Mouse (Mus musculus) stomach, postnatal 0 days (tissue): Measurements from ENCODE around the gene Mex3d. TPM values are rescaled to one million over a fixed set of nuclear protein-coding genes. Genes with fewer than 3 reads are reported as not detected.
"Not testable (repeated sequence)": the region's sequence is repeated elsewhere in the genome, so short reads cannot be mapped to it uniquely, and the experiment has no call there.

Source experiments
- ATAC-seq: fragments of 200-750 bp; cut with Nextera tagmentation; 2 replicates; pipeline ENCODE4 v1.8.0; 2017; ENCODE audit not compliant: low FRiP score, low TSS enrichment
- DNase-seq: peaks from one replicate; pipeline ENCODE4 v3.0.0-alpha.2; 2016; ENCODE audit warnings: low spot score
- H3K27ac ChIP-seq: fragments of 300-500 bp; sonication (generic); replicated peaks from 2 replicates; pipeline ENCODE4 v1.5.1; 2014; ENCODE audit warnings: mild to moderate bottlenecking, control low read depth
- H3K27me3 ChIP-seq: fragments of 300-500 bp; sonication (generic); 2 replicates; pipeline ENCODE4 v1.6.1; 2014; ENCODE audit warnings: low read length; ENCODE audit not compliant: control insufficient read depth, insufficient read depth
- H3K36me3 ChIP-seq: fragments of 300-500 bp; sonication (generic); 2 replicates; pipeline ENCODE4 v1.6.1; 2014; ENCODE audit warnings: low read length, mixed read lengths; ENCODE audit not compliant: control insufficient read depth, insufficient read depth
- H3K4me1 ChIP-seq: fragments of 300-500 bp; sonication (generic); replicated peaks from 2 replicates; pipeline ENCODE4 v1.6.1; 2014; ENCODE audit warnings: antibody characterized with exemption; ENCODE audit not compliant: control insufficient read depth, insufficient read depth
- H3K4me2 ChIP-seq: fragments of 300-500 bp; sonication (generic); replicated peaks from 2 replicates; pipeline ENCODE4 v1.6.1; 2014; ENCODE audit warnings: low read depth, mild to moderate bottlenecking, control low read depth, moderate library complexity
- H3K4me3 ChIP-seq: fragments of 300-500 bp; sonication (generic); 2 replicates; pipeline ENCODE4 v1.5.1; 2014; ENCODE audit warnings: low read depth, low read length, control low read depth
- H3K9ac ChIP-seq: fragments of 300-500 bp; sonication (generic); 2 replicates; pipeline ENCODE4 v1.6.1; 2014; ENCODE audit warnings: mild to moderate bottlenecking, low read length, control low read depth, mixed read lengths
- H3K9me3 ChIP-seq: fragments of 300-500 bp; sonication (generic); 2 replicates; pipeline ENCODE4 v1.6.1; 2016; ENCODE audit warnings: low read length; ENCODE audit not compliant: control insufficient read depth
- CTCF ChIP-seq: IDR thresholded peaks from 2 replicates; pipeline ENCODE4 v1.5.1; 2016; ENCODE audit warnings: antibody characterized with exemption, low read depth, mild to moderate bottlenecking, moderate library complexity
- EP300 ChIP-seq: optimal IDR thresholded peaks from 2 replicates; pipeline ENCODE3; 2016; ENCODE audit warnings: antibody characterized with exemption
- WGBS: fragments of 180-500 bp; shearing (Covaris S2); extraction: QIAGEN DNeasy Blood & Tissue Kit; methylation state at CpG from one replicate; pipeline ENCODE4 v1.1.7; 2014; 5-methylcytosine and 5-hydroxymethylcytosine counted together
- polyA plus RNA-seq: library from polyadenylated mRNA; unstranded; fragments of >200 nt; fragmentation: Nextera tagmentation; extraction: Ambion mirVana; gene quantifications from 2 replicates; pipeline ENCODE4 v1.2.1, GENCODE M21; 2015

Gene Mex3d
- polyA plus RNA-seq, 1 experiment from 2014 or later = 4.1 TPM

GRCm38 (mm10) chr10:80351896-80352295 is 35.6 kb downstream of the Mex3d start:
- peaks cover 2% of the 10 kb centered on the region; the same call in 1 of the 2 replicates for H3K4me1 ChIP-seq
- no peak overlapping the region for H3K27ac ChIP-seq
- DNase-seq (no peak), ATAC-seq (no peak)
- H3K36me3 ChIP-seq = no peaks in the 10 kb centered on the region
- no peak overlapping the region for H3K9ac ChIP-seq
- no peak overlapping the region for H3K4me2 ChIP-seq
- H3K27me3 ChIP-seq = peaks cover 11% of the 10 kb centered on the region
- WGBS = 26% methylated on average over 11 of the region's 11 CpGs
- no peak for TF ChIP-seq CTCF
- TF ChIP-seq EP300 = no peak
- no peaks in the 10 kb centered on the region for H3K9me3 ChIP-seq
- H3K4me3 ChIP-seq = no peak overlapping the region

- TF ChIP-seq CTCF (peak; percentile 99), EP300 (no peak)
- ATAC-seq (peak; percentile 83), DNase-seq (peak; percentile 92)
- Histone ChIP-seq H3K36me3 (no peaks in the 10 kb centered on the region), H3K9me3 (no peaks in the 10 kb centered on the region), H3K9ac (no peak overlapping the region), H3K27ac (no peak overlapping the region), H3K4me1 (peaks cover 3% of the 10 kb centered on the region; the same call in 1 of the 2 replicates), H3K4me3 (no peak overlapping the region), H3K4me2 (no peak overlapping the region), H3K27me3 (no peaks in the 10 kb centered on the region; the same call in 1 of the 2 replicates)
- WGBS = 2% methylated on average over 7 of the region's 7 CpGs
Measured at GRCm38 (mm10) chr10:80350292-80350691, 37.2 kb downstream of the Mex3d start.

DNA sequence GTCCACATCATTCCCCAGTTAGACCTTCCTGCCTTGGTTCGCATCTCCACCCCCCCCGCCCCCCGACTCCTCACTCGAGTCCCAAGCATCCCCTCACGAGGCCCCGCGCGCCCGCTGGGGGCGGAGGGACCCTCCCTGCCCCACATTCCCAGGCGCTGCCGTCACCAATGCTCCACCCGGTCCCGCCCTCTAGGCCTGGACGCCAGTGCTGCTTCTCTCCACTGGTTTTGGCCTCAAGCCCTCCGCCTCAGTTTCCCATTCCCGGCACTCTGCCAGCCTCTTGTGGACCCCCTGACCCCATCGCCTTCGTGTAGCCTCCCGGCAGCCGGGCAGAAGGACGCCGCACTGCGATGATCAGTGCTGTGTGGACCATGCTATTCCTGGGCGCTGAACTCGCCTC is 38.5 kb downstream of the Mex3d start:
- no peaks in the 10 kb centered on the region; the same call in 1 of the 2 replicates for H3K27me3 ChIP-seq
- peaks cover 5% of the 10 kb centered on the region; the same call in 1 of the 2 replicates for H3K4me1 ChIP-seq
- ATAC-seq (no peak), DNase-seq (peak; percentile 66)
- peak overlapping the region; percentile 49 for H3K4me3 ChIP-seq
- 19% methylated on average over 25 of the region's 26 CpGs for WGBS
- H3K9ac ChIP-seq = peak overlapping the region; percentile 61; the same call in 1 of the 2 replicates
- no peaks in the 10 kb centered on the region for H3K9me3 ChIP-seq
- no peak for TF ChIP-seq CTCF
- TF ChIP-seq EP300 = no peak
- peak overlapping the region; percentile 71 for H3K4me2 ChIP-seq
- H3K36me3 ChIP-seq = no peaks in the 10 kb centered on the region
- H3K27ac ChIP-seq = peak overlapping the region; percentile 67

GRCm38 (mm10) chr10:80348244-80348781 is 39.1 kb downstream of the Mex3d start, which contains the start of gene Adamtsl5:
Gene Adamtsl5 (minus strand): TSS chr10:80348412.
- ATAC-seq (peak; percentile 50), DNase-seq (peak; percentile 72)
- Histone ChIP-seq H3K9ac (peak within 1 kb of the TSS; percentile 61), H3K4me3 (peak within 1 kb of the TSS; percentile 49), H3K4me2 (peak within 1 kb of the TSS; percentile 71), H3K4me1 (peaks cover 8% of the 10 kb centered on the region; the same call in 1 of the 2 replicates), H3K27ac (peak within 1 kb of the TSS; percentile 67), H3K36me3 (no peaks in the 10 kb centered on the region), H3K9me3 (no peaks in the 10 kb centered on the region), H3K27me3 (no peaks in the 10 kb centered on the region; the same call in 1 of the 2 replicates)
- under 1% methylated on average over 41 of the region's 42 CpGs for WGBS
- peak; percentile 84 for TF ChIP-seq CTCF
- no peak for TF ChIP-seq EP300

GRCm38 (mm10) chr10:80347514-80347967 is 39.9 kb downstream of the Mex3d start:
- ATAC-seq = no peak

DNA sequence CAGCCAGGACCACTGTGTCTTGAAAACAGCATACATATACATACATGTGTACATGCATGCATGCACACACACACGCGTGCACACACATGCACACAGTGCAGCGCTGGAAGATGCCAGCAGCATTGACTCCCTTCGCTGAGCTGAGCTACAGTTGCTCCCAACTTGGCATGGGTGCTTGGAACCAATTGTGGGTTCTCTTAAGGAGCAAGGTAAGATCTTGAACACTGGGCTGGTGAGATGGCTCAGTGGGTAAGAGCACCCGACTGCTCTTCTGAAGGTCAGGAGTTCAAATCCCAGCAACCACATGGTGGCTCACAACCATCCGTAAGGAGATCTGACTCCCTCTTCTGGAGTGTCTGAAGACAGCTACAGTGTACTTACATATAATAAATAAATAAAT is 41.5 kb downstream of the Mex3d start:
- H3K4me2 ChIP-seq, H3K36me3 ChIP-seq, H3K27me3 ChIP-seq, DNase-seq, ATAC-seq, H3K9me3 ChIP-seq, H3K9ac ChIP-seq, H3K27ac ChIP-seq, H3K4me3 ChIP-seq: not testable (repeated sequence)
- H3K4me1 ChIP-seq = peaks cover 13% of the 10 kb centered on the region; the same call in 1 of the 2 replicates
- WGBS = 80% methylated on average over 5 of the region's 6 CpGs

More at GRCm38 (mm10) chr10:80347514-80347967, 39.9 kb downstream of the Mex3d start:
- Histone ChIP-seq H3K4me2 (peak overlapping the region; percentile 71), H3K9me3 (no peaks in the 10 kb centered on the region), H3K27me3 (no peaks in the 10 kb centered on the region; the same call in 1 of the 2 replicates), H3K36me3 (no peaks in the 10 kb centered on the region), H3K4me1 (peaks cover 9% of the 10 kb centered on the region; the same call in 1 of the 2 replicates), H3K4me3 (peak overlapping the region; percentile 49), H3K27ac (peak overlapping the region; percentile 67; the same call in 1 of the 2 replicates), H3K9ac (peak overlapping the region; percentile 61)
- TF ChIP-seq EP300 (no peak), CTCF (no peak)
- DNase-seq = no peak
- WGBS = 9% methylated on average over 16 of the region's 17 CpGs
